Mouse (Mus musculus): Measurements from ENCODE around the gene Pigk.

The Pigk gene

GRCm38 (mm10) chr3:152947031-152947640 is 233.2 kb downstream of the Pigk start:
- DNase-seq = no peak

- no peak for DNase-seq
These were observed 234.7 kb downstream of the Pigk start for GRCm38 (mm10) chr3:152948556-152948955.

GRCm38 (mm10) chr3:152949233-152949777 is 235.4 kb downstream of the Pigk start:
- no peak for DNase-seq

GRCm38 (mm10) chr3:152950299-152950698 is 236.4 kb downstream of the Pigk start:
- no peak for DNase-seq

- DNase-seq = no peak
These were observed 237.0 kb downstream of the Pigk start for GRCm38 (mm10) chr3:152950914-152951313.

GRCm38 (mm10) chr3:152951634-152952545 is 238.0 kb downstream of the Pigk start:
- no peak for DNase-seq

GRCm38 (mm10) chr3:152956038-152956437 is 242.1 kb downstream of the Pigk start:
- DNase-seq = no peak

GRCm38 (mm10) chr3:152956771-152957170 is 242.9 kb downstream of the Pigk start:
- DNase-seq = no peak

GRCm38 (mm10) chr3:152958358-152959150 is 244.7 kb downstream of the Pigk start:
- DNase-seq = peak; percentile 65 to 74

GRCm38 (mm10) chr3:152961855-152962376 is 248.0 kb downstream of the Pigk start:
- no peak for DNase-seq

GRCm38 (mm10) chr3:152969774-152970347 is 256.0 kb downstream of the Pigk start:
- DNase-seq = no peak

GRCm38 (mm10) chr3:152971373-152971772 is 257.5 kb downstream of the Pigk start:
- DNase-seq = no peak

GRCm38 (mm10) chr3:152979481-152980092 is 265.7 kb downstream of the Pigk start:
- DNase-seq = no peak

- DNase-seq = peak; percentile 19 to 50
These were observed 266.5 kb downstream of the Pigk start for GRCm38 (mm10) chr3:152980431-152980830.

- DNase-seq = peak in 1 of 2 experiments; percentile 6
These were observed 267.4 kb downstream of the Pigk start for GRCm38 (mm10) chr3:152980978-152981974.

GRCm38 (mm10) chr3:152981988-152982387 is 268.1 kb downstream of the Pigk start, which contains the start of gene St6galnac5:
St6galnac5 (minus strand) TSS chr3:152982246.
- no peak for DNase-seq

- DNase-seq = no peak
These were observed 276.9 kb downstream of the Pigk start for GRCm38 (mm10) chr3:152990787-152991186.

GRCm38 (mm10) chr3:152993608-152994007 is 279.7 kb downstream of the Pigk start:
- DNase-seq = no peak

GRCm38 (mm10) chr3:152998106-152998505 is 284.2 kb downstream of the Pigk start:
- DNase-seq = peak in 1 of 2 experiments; percentile 16

- no peak for DNase-seq
These were observed 285.0 kb downstream of the Pigk start for GRCm38 (mm10) chr3:152998901-152999300.
